Mouse (Mus musculus) liver, postnatal 0 days (tissue): ENCODE data around the gene Eps15l1.

ENCODE experiments used
- CTCF ChIP-seq: sonication (generic); IDR thresholded peaks from 2 replicates; pipeline ENCODE4 v1.5.1; 2016; ENCODE audit warnings: antibody characterized with exemption, low read depth
- EP300 ChIP-seq: IDR thresholded peaks from 2 replicates; pipeline ENCODE4 v1.6.1; 2016; ENCODE audit warnings: antibody characterized with exemption, low read depth, mild to moderate bottlenecking

- no peak for TF ChIP-seq CTCF
- no peak for TF ChIP-seq EP300
These were observed 118.2 kb downstream of the Eps15l1 start for GRCm38 (mm10) chr8:72302986-72303612.
